Mouse (Mus musculus): ENCODE data around the gene Zfp410. TPM values are rescaled to one million over a fixed set of nuclear protein-coding genes. Genes with fewer than 3 reads are reported as not detected.
A peak's percentile ranks its signal among the peaks of the same experiment; 100 is the strongest.

Zfp410 gene
- polyA plus RNA-seq, 1 experiment from 2014 or later: 46.3 TPM

GRCm38 (mm10) chr12:84361555-84362489, 45.2 kb downstream of the Zfp410 start, which contains the start of the genes Coq6 and Fam161b:
Gene Coq6, plus strand, starts transcription at chr12:84361657.
Gene Fam161b, minus strand, starts transcription at chr12:84361833.
- Histone ChIP-seq H3K27ac (peak within 1 kb of the TSS; percentile 68), H3K4me2 (peak within 1 kb of the TSS; percentile 76), H3K27me3 (no peaks in the 10 kb centered on the region), H3K9me3 (replicated peaks) (no peaks in the 10 kb centered on the region), H3K9ac (peak within 1 kb of the TSS; percentile 80), H3K4me1 (replicated peaks) (peaks cover 30% of the 10 kb centered on the region), H3K4me3 (peak within 1 kb of the TSS; percentile 75), H3K36me3 (peaks cover 7% of the 10 kb centered on the region)
- under 1% methylated on average over 51 of the region's 51 CpGs for WGBS
- ATAC-seq (replicated peaks; ENCODE audit: insufficient number of reproducible peaks, insufficient read depth, low FRiP score, low read depth): peak; percentile 96

GRCm38 (mm10) chr12:84362872-84363271, 46.2 kb downstream of the Zfp410 start:
- ATAC-seq (replicated peaks; ENCODE audit: insufficient number of reproducible peaks, insufficient read depth, low FRiP score, low read depth): no peak

GRCm38 (mm10) chr12:84364291-84364690, 47.6 kb downstream of the Zfp410 start:
- no peak overlapping the region for H3K9ac ChIP-seq
- no peaks in the 10 kb centered on the region for H3K9me3 ChIP-seq (replicated peaks)
- peak overlapping the region; percentile 11; the same call in 1 of the 2 replicates for H3K27ac ChIP-seq
- H3K4me1 ChIP-seq (replicated peaks): peaks cover 30% of the 10 kb centered on the region
- H3K4me2 ChIP-seq: peak overlapping the region; percentile 16
- no peak overlapping the region for H3K4me3 ChIP-seq
- peaks cover 26% of the 10 kb centered on the region for H3K36me3 ChIP-seq
- WGBS: 67% methylated on average over 9 of the region's 9 CpGs
- no peak for ATAC-seq (replicated peaks; ENCODE audit: insufficient number of reproducible peaks, insufficient read depth, low FRiP score, low read depth)
- H3K27me3 ChIP-seq: no peaks in the 10 kb centered on the region

More at GRCm38 (mm10) chr12:84362872-84363271, 46.2 kb downstream of the Zfp410 start:
- H3K9me3 ChIP-seq (replicated peaks): no peaks in the 10 kb centered on the region
- peaks cover 30% of the 10 kb centered on the region for H3K4me1 ChIP-seq (replicated peaks)
- peak overlapping the region; percentile 75 for H3K4me3 ChIP-seq
- H3K4me2 ChIP-seq: peak overlapping the region; percentile 76
- H3K27ac ChIP-seq: no peak overlapping the region
- 41% methylated on average over 2 of the region's 2 CpGs for WGBS
- H3K36me3 ChIP-seq: peaks cover 12% of the 10 kb centered on the region
- no peaks in the 10 kb centered on the region for H3K27me3 ChIP-seq
- no peak overlapping the region for H3K9ac ChIP-seq

DNA sequence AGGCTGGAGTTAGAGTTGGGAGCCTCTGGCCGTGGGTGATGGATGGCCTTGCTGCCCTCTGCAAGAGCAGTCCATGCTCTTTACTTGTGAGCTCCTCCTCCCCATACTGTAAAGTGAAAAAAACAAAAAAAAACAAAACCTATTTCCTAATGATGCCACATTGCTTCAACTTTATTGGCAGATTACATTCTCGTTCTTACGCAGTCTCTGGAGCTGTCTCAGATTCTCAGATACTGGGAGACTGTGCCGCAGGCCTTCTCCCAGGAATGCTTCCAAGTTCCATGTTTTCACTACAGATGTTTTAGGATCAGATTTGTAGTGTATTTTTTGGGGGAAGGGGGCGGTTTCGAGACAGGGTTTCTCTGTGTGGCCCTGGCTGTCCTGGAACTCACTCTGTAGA, 48.5 kb downstream of the Zfp410 start:
- no peak overlapping the region for H3K4me3 ChIP-seq
- no peaks in the 10 kb centered on the region for H3K9me3 ChIP-seq (replicated peaks)
- 91% methylated on average over 6 of the region's 6 CpGs for WGBS
- H3K27ac ChIP-seq: no peak overlapping the region
- no peak overlapping the region for H3K9ac ChIP-seq
- no peak overlapping the region for H3K4me2 ChIP-seq
- no peaks in the 10 kb centered on the region for H3K27me3 ChIP-seq
- H3K4me1 ChIP-seq (replicated peaks): peaks cover 27% of the 10 kb centered on the region
- peaks cover 34% of the 10 kb centered on the region for H3K36me3 ChIP-seq
- ATAC-seq (replicated peaks; ENCODE audit: insufficient number of reproducible peaks, insufficient read depth, low FRiP score, low read depth): no peak

DNA sequence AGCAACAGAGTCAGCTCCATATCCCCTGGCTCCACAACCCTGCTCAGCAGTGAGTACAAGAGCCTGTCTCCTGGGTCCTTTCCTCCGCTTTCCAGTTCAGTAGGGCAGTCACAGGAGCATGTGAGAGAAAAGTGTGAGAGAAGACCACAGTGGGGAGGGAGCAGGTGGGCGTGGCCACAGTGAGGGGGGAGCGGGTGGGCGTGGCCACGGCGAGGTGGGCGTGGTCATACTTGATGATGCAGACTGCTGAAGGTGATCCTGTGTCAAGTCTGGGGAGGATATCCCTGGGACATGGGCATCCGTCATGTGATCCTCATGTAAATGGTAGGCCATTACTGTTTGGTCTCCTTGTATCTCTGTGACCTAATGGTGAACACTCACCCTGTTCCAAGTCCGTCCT, 50.3 kb downstream of the Zfp410 start:
- no peak for ATAC-seq (replicated peaks; ENCODE audit: insufficient number of reproducible peaks, insufficient read depth, low FRiP score, low read depth)
- Histone ChIP-seq H3K27me3 (no peaks in the 10 kb centered on the region), H3K4me1 (replicated peaks) (peaks cover 20% of the 10 kb centered on the region), H3K9me3 (replicated peaks) (no peaks in the 10 kb centered on the region), H3K4me2 (no peak overlapping the region), H3K36me3 (peaks cover 53% of the 10 kb centered on the region), H3K4me3 (no peak overlapping the region), H3K9ac (no peak overlapping the region), H3K27ac (no peak overlapping the region)
- WGBS: 64% methylated on average over 9 of the region's 9 CpGs

DNA sequence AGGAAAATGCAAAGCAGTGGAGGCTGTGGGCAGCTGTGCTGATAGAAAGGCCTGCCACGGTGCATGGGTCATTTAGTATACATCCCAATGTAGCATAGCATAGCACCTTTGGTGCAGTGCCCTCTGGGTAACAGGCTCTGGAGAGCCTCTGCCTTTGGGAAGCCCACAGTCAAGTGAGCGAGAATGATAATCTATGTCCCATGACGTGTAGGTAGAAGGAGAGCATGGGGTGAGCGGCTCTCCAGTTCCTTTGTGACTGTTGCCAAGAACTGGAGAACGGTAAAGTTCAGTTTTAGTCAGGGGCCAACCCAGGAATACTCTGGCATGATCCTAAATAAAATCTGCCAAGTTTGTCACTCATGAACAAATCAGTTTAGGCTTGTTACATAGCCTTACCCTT, 55.0 kb downstream of the Zfp410 start:
- Histone ChIP-seq H3K4me2 (no peak overlapping the region), H3K4me1 (replicated peaks) (peaks cover 19% of the 10 kb centered on the region), H3K9ac (no peak overlapping the region), H3K27me3 (no peaks in the 10 kb centered on the region), H3K36me3 (peaks cover 76% of the 10 kb centered on the region), H3K9me3 (replicated peaks) (no peaks in the 10 kb centered on the region), H3K27ac (no peak overlapping the region), H3K4me3 (no peak overlapping the region)
- WGBS: 79% methylated on average over 5 of the region's 5 CpGs
- no peak for ATAC-seq (replicated peaks; ENCODE audit: insufficient number of reproducible peaks, insufficient read depth, low FRiP score, low read depth)

GRCm38 (mm10) chr12:84373831-84374481, 57.3 kb downstream of the Zfp410 start:
- peak; percentile 58; the same call in 1 of the 2 replicates for ATAC-seq (replicated peaks; ENCODE audit: insufficient number of reproducible peaks, insufficient read depth, low FRiP score, low read depth)
- Histone ChIP-seq H3K4me2 (no peak overlapping the region), H3K36me3 (peaks cover 72% of the 10 kb centered on the region), H3K9me3 (replicated peaks) (no peaks in the 10 kb centered on the region), H3K4me1 (replicated peaks) (peaks cover 19% of the 10 kb centered on the region), H3K27me3 (no peaks in the 10 kb centered on the region), H3K9ac (no peak overlapping the region), H3K27ac (peak overlapping the region; percentile 82), H3K4me3 (no peak overlapping the region)
- 41% methylated on average over 6 of the region's 6 CpGs for WGBS

DNA sequence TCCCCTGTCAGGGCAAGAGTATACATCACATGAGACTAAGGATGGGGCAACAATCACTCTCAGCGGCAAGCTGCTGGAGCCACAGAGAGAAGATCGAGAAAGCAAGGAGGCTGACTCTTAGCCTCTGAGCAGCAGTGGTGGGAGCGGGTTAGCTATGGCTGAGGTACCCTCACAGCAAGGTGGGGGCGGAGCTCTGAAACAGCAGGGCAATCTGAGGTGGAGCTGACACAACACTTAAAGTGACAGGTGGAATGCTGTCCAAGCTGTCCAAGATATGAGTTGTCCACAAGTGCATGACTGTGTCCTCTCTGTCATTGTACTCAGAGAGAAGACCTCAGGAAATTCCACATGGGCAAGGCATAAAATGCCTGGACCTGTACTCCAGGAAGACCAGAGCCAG, 65.7 kb downstream of the Zfp410 start:
- Histone ChIP-seq H3K27me3 (no peaks in the 10 kb centered on the region), H3K36me3 (peaks cover 16% of the 10 kb centered on the region; the same call in 1 of the 2 replicates), H3K4me3 (peak overlapping the region; percentile 33), H3K4me1 (replicated peaks) (peaks cover 41% of the 10 kb centered on the region), H3K4me2 (peak overlapping the region; percentile 39), H3K9me3 (replicated peaks) (no peaks in the 10 kb centered on the region), H3K27ac (peak overlapping the region; percentile 81), H3K9ac (no peak overlapping the region)
- peak; percentile 62 for ATAC-seq (replicated peaks; ENCODE audit: insufficient number of reproducible peaks, insufficient read depth, low FRiP score, low read depth)
- WGBS: 55% methylated on average over 4 of the region's 4 CpGs

DNA sequence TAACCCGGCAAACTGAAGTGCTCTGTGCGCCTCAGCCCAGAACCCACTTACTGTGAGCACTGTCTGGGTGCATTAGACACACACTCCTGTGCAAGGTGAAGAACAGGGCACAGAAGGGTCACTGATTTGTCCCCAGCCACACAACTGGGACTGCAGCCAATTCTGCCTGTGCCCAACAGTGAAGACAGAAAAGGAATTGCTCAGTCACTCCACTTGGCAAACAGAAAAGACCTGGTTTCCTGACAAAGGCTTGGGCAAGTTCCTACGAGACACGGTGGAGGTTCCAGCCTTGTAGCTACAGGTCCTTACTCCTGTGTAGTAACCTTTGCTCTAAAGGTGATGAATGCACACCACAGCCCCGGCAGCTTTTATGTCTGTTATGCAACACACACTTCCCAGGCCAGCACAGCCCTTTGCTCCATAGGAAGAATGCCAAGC, 68.0 kb downstream of the Zfp410 start:
- H3K36me3 ChIP-seq: peaks cover under 1% of the 10 kb centered on the region; the same call in 1 of the 2 replicates
- H3K27me3 ChIP-seq: no peaks in the 10 kb centered on the region
- 32% methylated on average over 5 of the region's 5 CpGs for WGBS
- H3K9me3 ChIP-seq (replicated peaks): no peaks in the 10 kb centered on the region
- no peak overlapping the region for H3K4me3 ChIP-seq
- peak overlapping the region; percentile 19 for H3K4me2 ChIP-seq
- H3K4me1 ChIP-seq (replicated peaks): peaks cover 41% of the 10 kb centered on the region
- ATAC-seq (replicated peaks; ENCODE audit: insufficient number of reproducible peaks, insufficient read depth, low FRiP score, low read depth): peak; percentile 79
- peak overlapping the region; percentile 90 for H3K27ac ChIP-seq
- H3K9ac ChIP-seq: no peak overlapping the region

GRCm38 (mm10) chr12:84385408-84385807, 68.8 kb downstream of the Zfp410 start:
- 89% methylated on average over 4 of the region's 4 CpGs for WGBS
- no peaks in the 10 kb centered on the region for H3K9me3 ChIP-seq (replicated peaks)
- peak overlapping the region; percentile 90 for H3K27ac ChIP-seq
- H3K4me2 ChIP-seq: no peak overlapping the region
- H3K27me3 ChIP-seq: no peaks in the 10 kb centered on the region
- H3K36me3 ChIP-seq: no peaks in the 10 kb centered on the region
- H3K4me3 ChIP-seq: no peak overlapping the region
- ATAC-seq (replicated peaks; ENCODE audit: insufficient number of reproducible peaks, insufficient read depth, low FRiP score, low read depth): no peak
- H3K4me1 ChIP-seq (replicated peaks): peaks cover 41% of the 10 kb centered on the region
- H3K9ac ChIP-seq: no peak overlapping the region

- 81% methylated on average over 8 of the region's 8 CpGs for WGBS
- Histone ChIP-seq H3K4me3 (no peak overlapping the region), H3K9me3 (replicated peaks) (no peaks in the 10 kb centered on the region), H3K36me3 (no peaks in the 10 kb centered on the region; the same call in 1 of the 2 replicates), H3K27ac (no peak overlapping the region), H3K27me3 (no peaks in the 10 kb centered on the region), H3K4me2 (no peak overlapping the region), H3K4me1 (replicated peaks) (peaks cover 36% of the 10 kb centered on the region), H3K9ac (no peak overlapping the region)
- ATAC-seq (replicated peaks; ENCODE audit: insufficient number of reproducible peaks, insufficient read depth, low FRiP score, low read depth): no peak
Observed at GRCm38 (mm10) chr12:84388097-84388496, 71.4 kb downstream of the Zfp410 start.

Measured in heart, embryonic 15.5 days (tissue).